Mouse (Mus musculus): ENCODE data around the gene Cmtm1. TPM values are rescaled to one million over a fixed set of nuclear protein-coding genes. Genes with fewer than 3 reads are reported as not detected.
A peak's percentile ranks its signal among the peaks of the same experiment; 100 is the strongest.

Gene Cmtm1
- total and polyA plus RNA-seq, 3 experiments, result not detected

GRCm38 (mm10) chr8:104247054-104247907 lies 62.7 kb downstream of the Cmtm1 start (continued):
- TF ChIP-seq POLR2A (IDR thresholded peaks at IDR 0.05; ENCODE audit: low read depth, low read length) (peak; percentile 57; the same call in 1 of the 2 replicates), USF1 (IDR thresholded peaks at IDR 0.05; ENCODE audit: low read depth, low read length) (no peak), KAT2A (IDR thresholded peaks at IDR 0.05; ENCODE audit: insufficient replicate concordance, low read length) (no peak), ZC3H11A (IDR thresholded peaks at IDR 0.05; ENCODE audit: low read depth, low read length) (no peak), USF2 (conservative IDR thresholded peaks at IDR 0.05; ENCODE audit: low read depth, low read length) (no peak), MEF2A (IDR thresholded peaks at IDR 0.05; ENCODE audit: borderline replicate concordance, low read depth, low read length) (peak; percentile 50; the same call in 1 of the 2 replicates), SIN3A (IDR thresholded peaks at IDR 0.05; ENCODE audit: low read length) (peak; percentile 72), PAX5 (IDR thresholded peaks at IDR 0.05; ENCODE audit: low read length) (no peak), CHD2 (IDR thresholded peaks at IDR 0.05; ENCODE audit: low read length) (peak; percentile 77), TBP (conservative IDR thresholded peaks at IDR 0.05; ENCODE audit: low read depth, low read length) (no peak; the same call in 1 of the 2 replicates), JUND (conservative IDR thresholded peaks at IDR 0.05; ENCODE audit: low read depth, low read length) (no peak), ZMIZ1 (IDR thresholded peaks at IDR 0.05; ENCODE audit: low read depth, low read length) (0 out of 2 replicates have a peak, but pooled peaks have one; percentile 36)

- Histone ChIP-seq H3K79me2 (replicated peaks; ENCODE audit: control insufficient read depth, extremely low read depth, insufficient read depth, poor library complexity, severe bottlenecking) (0 out of 2 replicates have a peak, but pooled peaks cover 2% of the 10 kb centered on the region), H3K4me1 (ENCODE audit: control insufficient read depth in 1 of 2, insufficient read depth in 2 of 2) (peaks cover 4 to 35% of the 10 kb centered on the region in 2 experiments), H3K4me2 (ENCODE audit: insufficient read depth, low read depth, poor library complexity, severe bottlenecking) (peak overlapping the region; percentile 92), H3K36me3 (replicated peaks in 1 of 2; ENCODE audit: control insufficient read depth in 1 of 2, insufficient read depth in 1 of 2, low read length in 1 of 2) (peaks cover 9 to 30% of the 10 kb centered on the region in 2 experiments), H3K9ac (ENCODE audit: insufficient read depth, low read depth) (peak overlapping the region; percentile 67), H3K27ac (ENCODE audit: insufficient read depth, low read depth) (peak overlapping the region; percentile 97), H3K9me3 (replicated peaks; ENCODE audit: low read length) (no peaks in the 10 kb centered on the region), H3K27me3 (replicated peaks) (no peaks in the 10 kb centered on the region), H3K4me3 (replicated peaks in 1 of 3; ENCODE audit: low read depth in 2 of 3, low read length in 2 of 3, poor library complexity in 1 of 3) (peak overlapping the region; percentile 32 to 87 (median 65))
- in situ Hi-C loops (cut with MboI; ENCODE audit: low pct_ligation_motif_present, low pct_unique_long_range_greater_than_20kb, low sequenced_read_pairs) (loop anchor here (10.0 kb wide), 1 partner anchor 88 kb away; the partner anchor contains the start of gene Cmtm3), dilution Hi-C loops (cut with MboI; ENCODE audit: extremely low pct_ligation_motif_present, extremely low pct_unique_long_range_greater_than_20kb, low sequenced_read_pairs) (no loop called here)
- TF ChIP-seq ELF1 (IDR thresholded peaks at IDR 0.05; ENCODE audit: low read depth, low read length) (no peak), E2F4 (IDR thresholded peaks at IDR 0.05; ENCODE audit: insufficient replicate concordance, low read depth, low read length) (no peak), MEF2A (IDR thresholded peaks at IDR 0.05; ENCODE audit: borderline replicate concordance, low read depth, low read length) (no peak), TBP (conservative IDR thresholded peaks at IDR 0.05; ENCODE audit: low read depth, low read length) (0 out of 2 replicates have a peak, but pooled peaks have one; percentile 34), ZMIZ1 (IDR thresholded peaks at IDR 0.05; ENCODE audit: low read depth, low read length) (no peak), GABPA (IDR thresholded peaks at IDR 0.05; ENCODE audit: insufficient replicate concordance, low read depth, low read length) (no peak), NRF1 (IDR thresholded peaks at IDR 0.05; ENCODE audit: low read depth, low read length) (no peak), IRF4 (IDR thresholded peaks at IDR 0.05; ENCODE audit: low read depth, low read length) (no peak), JUN (IDR thresholded peaks at IDR 0.05; ENCODE audit: insufficient read depth, low read depth, low read length) (no peak), BHLHE40 (IDR thresholded peaks at IDR 0.05; ENCODE audit: low read depth, low read length) (peak; percentile 50), UBTF (IDR thresholded peaks at IDR 0.05; ENCODE audit: low read depth, low read length) (no peak), JUND (conservative IDR thresholded peaks at IDR 0.05; ENCODE audit: low read depth, low read length) (no peak), TCF12 (IDR thresholded peaks at IDR 0.05; ENCODE audit: low read depth, low read length) (no peak)
- DNase-seq (ENCODE audit: extremely low read depth), result peak; percentile 66
These were observed 63.3 kb downstream of the Cmtm1 start for GRCm38 (mm10) chr8:104246621-104247020.

Other genes starting within 250 kb of the Cmtm1 start
- gene Cdh5, start 208.5 kb downstream of the Cmtm1 start, total RNA-seq (2012; rRNA removed), result 0.25 and 0.34 TPM in 2 replicates
- 0.20 and 0.48 TPM in 2 replicates for gene Cdh5, start 208.5 kb downstream of the Cmtm1 start, total RNA-seq (2014; rRNA removed)
- gene Cdh5, start 208.5 kb downstream of the Cmtm1 start, polyA plus RNA-seq (2012; ENCODE audit: insufficient read length, low read depth), result 1.7 and 1.8 TPM in 2 replicates
- not detected in 2 replicates for gene Bean1, start 139.7 kb downstream of the Cmtm1 start, total RNA-seq (2012; rRNA removed)
- not detected in 2 replicates for gene Bean1, start 139.7 kb downstream of the Cmtm1 start, total RNA-seq (2014; rRNA removed)
- not detected in 2 replicates for gene Bean1, start 139.7 kb downstream of the Cmtm1 start, polyA plus RNA-seq (2012; ENCODE audit: insufficient read length, low read depth)
- 9.2 and 13.5 TPM in 2 replicates for gene Tk2, start 61.6 kb downstream of the Cmtm1 start, total RNA-seq (2012; rRNA removed)
- 8.7 and 8.9 TPM in 2 replicates for gene Tk2, start 61.6 kb downstream of the Cmtm1 start, total RNA-seq (2014; rRNA removed)
- 7.3 TPM in 2 replicates for gene Tk2, start 61.6 kb downstream of the Cmtm1 start, polyA plus RNA-seq (2012; ENCODE audit: insufficient read length, low read depth)
- 20.7 and 25.3 TPM in 2 replicates for gene Cklf, start 59.3 kb downstream of the Cmtm1 start, total RNA-seq (2012; rRNA removed)
- 35.2 and 38.8 TPM in 2 replicates for gene Cklf, start 59.3 kb downstream of the Cmtm1 start, total RNA-seq (2014; rRNA removed)
- gene Cklf, start 59.3 kb downstream of the Cmtm1 start, polyA plus RNA-seq (2012; ENCODE audit: insufficient read length, low read depth), result 25.0 and 29.7 TPM in 2 replicates
- gene Cmtm2a, start 17.0 kb downstream of the Cmtm1 start, total RNA-seq (2012; rRNA removed), result not detected in 2 replicates
- gene Cmtm2a, start 17.0 kb downstream of the Cmtm1 start, total RNA-seq (2014; rRNA removed), result not detected in 2 replicates
- not detected in 2 replicates for gene Cmtm2a, start 17.0 kb downstream of the Cmtm1 start, polyA plus RNA-seq (2012; ENCODE audit: insufficient read length, low read depth)
- gene Gm45711, start 64 bp downstream of the Cmtm1 start, total RNA-seq (2012; rRNA removed), result not detected in 2 replicates
- gene Gm45711, start 64 bp downstream of the Cmtm1 start, total RNA-seq (2014; rRNA removed), result not detected in 2 replicates
- not detected in 2 replicates for gene Gm45711, start 64 bp downstream of the Cmtm1 start, polyA plus RNA-seq (2012; ENCODE audit: insufficient read length, low read depth)
- not detected in 2 replicates for gene Gm11020, start 11.4 kb upstream of the Cmtm1 start, total RNA-seq (2012; rRNA removed)
- gene Gm11020, start 11.4 kb upstream of the Cmtm1 start, total RNA-seq (2014; rRNA removed), result not detected in 2 replicates
- gene Gm11020, start 11.4 kb upstream of the Cmtm1 start, polyA plus RNA-seq (2012; ENCODE audit: insufficient read length, low read depth), result not detected in 2 replicates
- not detected in 2 replicates for gene Cmtm2b, start 12.1 kb upstream of the Cmtm1 start, total RNA-seq (2012; rRNA removed)
- not detected in 2 replicates for gene Cmtm2b, start 12.1 kb upstream of the Cmtm1 start, total RNA-seq (2014; rRNA removed)
- gene Cmtm2b, start 12.1 kb upstream of the Cmtm1 start, polyA plus RNA-seq (2012; ENCODE audit: insufficient read length, low read depth), result not detected in 2 replicates
- gene Cmtm3, start 29.3 kb upstream of the Cmtm1 start, total RNA-seq (2012; rRNA removed), result 3.9 TPM in 2 replicates
- gene Cmtm3, start 29.3 kb upstream of the Cmtm1 start, total RNA-seq (2014; rRNA removed), result 4.2 and 4.3 TPM in 2 replicates
- 8.8 and 11.0 TPM in 2 replicates for gene Cmtm3, start 29.3 kb upstream of the Cmtm1 start, polyA plus RNA-seq (2012; ENCODE audit: insufficient read length, low read depth)
- 2.3 and 2.7 TPM in 2 replicates for gene Cmtm4, start 85.7 kb upstream of the Cmtm1 start, total RNA-seq (2012; rRNA removed)
- gene Cmtm4, start 85.7 kb upstream of the Cmtm1 start, total RNA-seq (2014; rRNA removed), result 2.5 and 2.6 TPM in 2 replicates
- 2.6 and 3.0 TPM in 2 replicates for gene Cmtm4, start 85.7 kb upstream of the Cmtm1 start, polyA plus RNA-seq (2012; ENCODE audit: insufficient read length, low read depth)
- 12.7 and 15.8 TPM in 2 replicates for gene Dync1li2, start 132.9 kb upstream of the Cmtm1 start, total RNA-seq (2012; rRNA removed)
- 14.3 and 17.7 TPM in 2 replicates for gene Dync1li2, start 132.9 kb upstream of the Cmtm1 start, total RNA-seq (2014; rRNA removed)
- 22.8 and 30.4 TPM in 2 replicates for gene Dync1li2, start 132.9 kb upstream of the Cmtm1 start, polyA plus RNA-seq (2012; ENCODE audit: insufficient read length, low read depth)
- gene Terb1, start 199.8 kb upstream of the Cmtm1 start, total RNA-seq (2012; rRNA removed), result not detected in 2 replicates
- not detected in 2 replicates for gene Terb1, start 199.8 kb upstream of the Cmtm1 start, total RNA-seq (2014; rRNA removed)
- gene Terb1, start 199.8 kb upstream of the Cmtm1 start, polyA plus RNA-seq (2012; ENCODE audit: insufficient read length, low read depth), result not detected in 2 replicates
- 26.0 and 34.5 TPM in 2 replicates for gene Nae1, start 224.5 kb upstream of the Cmtm1 start, total RNA-seq (2012; rRNA removed)
- gene Nae1, start 224.5 kb upstream of the Cmtm1 start, total RNA-seq (2014; rRNA removed), result 95.0 and 113 TPM in 2 replicates
- gene Nae1, start 224.5 kb upstream of the Cmtm1 start, polyA plus RNA-seq (2012; ENCODE audit: insufficient read length, low read depth), result 33.6 and 36.5 TPM in 2 replicates
- 0.85 and 0.88 TPM in 2 replicates for gene Car7, start 224.5 kb upstream of the Cmtm1 start, total RNA-seq (2012; rRNA removed)
- 0.62 and 0.92 TPM in 2 replicates for gene Car7, start 224.5 kb upstream of the Cmtm1 start, total RNA-seq (2014; rRNA removed)
- 1.2 and 1.3 TPM in 2 replicates for gene Car7, start 224.5 kb upstream of the Cmtm1 start, polyA plus RNA-seq (2012; ENCODE audit: insufficient read length, low read depth)